Mouse (Mus musculus): ENCODE results near the gene Krt222. TPM values are rescaled to one million over a fixed set of nuclear protein-coding genes. Genes with fewer than 3 reads are reported as not detected.

The Krt222 gene
- 0.95 TPM in 1 of 2 replicates, not detected in the other for polyA plus RNA-seq (2011; ENCODE audit: insufficient read depth, insufficient read length, low replicate concordance, missing spikeins)

- WGBS = 16% methylated on average over 17 of the region's 17 CpGs
- H3K4me1 ChIP-seq (ENCODE audit: control insufficient read depth, insufficient read depth, low read length) = no peaks in the 10 kb centered on the region
- H3K27ac ChIP-seq (ENCODE audit: control insufficient read depth, insufficient read depth, low read depth, low read length, poor library complexity) = no peak within 1 kb of the TSS
- no peak for TF ChIP-seq CTCF (IDR thresholded peaks at IDR 0.05; ENCODE audit: control insufficient read depth, insufficient read depth, low read length)
- no peak for TF ChIP-seq POLR2A (IDR thresholded peaks at IDR 0.05; ENCODE audit: borderline replicate concordance, control insufficient read depth, low read depth, low read length)
- H3K4me3 ChIP-seq (replicated peaks; ENCODE audit: control insufficient read depth, low read depth, low read length) = no peak within 1 kb of the TSS
These were observed at the start of gene Krt222 for GRCm38 (mm10) chr11:99243820-99244374. Krt222 (minus strand) TSS chr11:99244085.

- no peak overlapping the region for H3K27ac ChIP-seq (ENCODE audit: control insufficient read depth, insufficient read depth, low read depth, low read length, poor library complexity)
- 64% methylated on average over 5 of the region's 5 CpGs for WGBS
- H3K4me3 ChIP-seq (replicated peaks; ENCODE audit: control insufficient read depth, low read depth, low read length) = no peak overlapping the region
- H3K4me1 ChIP-seq (ENCODE audit: control insufficient read depth, insufficient read depth, low read length) = no peaks in the 10 kb centered on the region
- no peak for TF ChIP-seq POLR2A (IDR thresholded peaks at IDR 0.05; ENCODE audit: borderline replicate concordance, control insufficient read depth, low read depth, low read length)
- TF ChIP-seq CTCF (IDR thresholded peaks at IDR 0.05; ENCODE audit: control insufficient read depth, insufficient read depth, low read length) = peak; percentile 48; the same call in 1 of the 2 replicates
These were observed 49.0 kb upstream of the Krt222 start for GRCm38 (mm10) chr11:99292846-99293245.

- no peak within 1 kb of the TSS for H3K27ac ChIP-seq (ENCODE audit: control insufficient read depth, insufficient read depth, low read depth, low read length, poor library complexity)
- H3K4me1 ChIP-seq (ENCODE audit: control insufficient read depth, insufficient read depth, low read length) = no peaks in the 10 kb centered on the region
- WGBS = 57% methylated on average over 11 of the region's 11 CpGs
- H3K4me3 ChIP-seq (replicated peaks; ENCODE audit: control insufficient read depth, low read depth, low read length) = no peak within 1 kb of the TSS
- TF ChIP-seq POLR2A (IDR thresholded peaks at IDR 0.05; ENCODE audit: borderline replicate concordance, control insufficient read depth, low read depth, low read length) (no peak), CTCF (IDR thresholded peaks at IDR 0.05; ENCODE audit: control insufficient read depth, insufficient read depth, low read length) (no peak)
These were observed 41.0 kb upstream of the Krt222 start, which contains the start of gene Krt24 for GRCm38 (mm10) chr11:99284833-99285312. Krt24 (minus strand) TSS chr11:99285262.

GRCm38 (mm10) chr11:99284011-99284410, 40.1 kb upstream of the Krt222 start:
- H3K4me1 ChIP-seq (ENCODE audit: control insufficient read depth, insufficient read depth, low read length) = no peaks in the 10 kb centered on the region
- H3K27ac ChIP-seq (ENCODE audit: control insufficient read depth, insufficient read depth, low read depth, low read length, poor library complexity) = no peak overlapping the region
- 77% methylated on average over 5 of the region's 5 CpGs for WGBS
- no peak overlapping the region for H3K4me3 ChIP-seq (replicated peaks; ENCODE audit: control insufficient read depth, low read depth, low read length)
- TF ChIP-seq CTCF (IDR thresholded peaks at IDR 0.05; ENCODE audit: control insufficient read depth, insufficient read depth, low read length) = no peak
- no peak for TF ChIP-seq POLR2A (IDR thresholded peaks at IDR 0.05; ENCODE audit: borderline replicate concordance, control insufficient read depth, low read depth, low read length)

GRCm38 (mm10) chr11:99283334-99283733, 39.4 kb upstream of the Krt222 start:
- Histone ChIP-seq H3K27ac (ENCODE audit: control insufficient read depth, insufficient read depth, low read depth, low read length, poor library complexity) (no peak overlapping the region), H3K4me3 (replicated peaks; ENCODE audit: control insufficient read depth, low read depth, low read length) (no peak overlapping the region), H3K4me1 (ENCODE audit: control insufficient read depth, insufficient read depth, low read length) (no peaks in the 10 kb centered on the region)
- no peak for TF ChIP-seq CTCF (IDR thresholded peaks at IDR 0.05; ENCODE audit: control insufficient read depth, insufficient read depth, low read length)
- no peak for TF ChIP-seq POLR2A (IDR thresholded peaks at IDR 0.05; ENCODE audit: borderline replicate concordance, control insufficient read depth, low read depth, low read length)
- WGBS = 20% methylated on average over 4 of the region's 4 CpGs

- Histone ChIP-seq H3K4me3 (replicated peaks; ENCODE audit: control insufficient read depth, low read depth, low read length) (no peak overlapping the region), H3K27ac (ENCODE audit: control insufficient read depth, insufficient read depth, low read depth, low read length, poor library complexity) (no peak overlapping the region), H3K4me1 (ENCODE audit: control insufficient read depth, insufficient read depth, low read length) (no peaks in the 10 kb centered on the region)
- 71% methylated on average over 9 of the region's 9 CpGs for WGBS
- TF ChIP-seq POLR2A (IDR thresholded peaks at IDR 0.05; ENCODE audit: borderline replicate concordance, control insufficient read depth, low read depth, low read length) (no peak), CTCF (IDR thresholded peaks at IDR 0.05; ENCODE audit: control insufficient read depth, insufficient read depth, low read length) (no peak)
These were observed 37.2 kb upstream of the Krt222 start for GRCm38 (mm10) chr11:99281116-99281515.

GRCm38 (mm10) chr11:99279986-99280385, 36.1 kb upstream of the Krt222 start:
- no peak overlapping the region for H3K4me3 ChIP-seq (replicated peaks; ENCODE audit: control insufficient read depth, low read depth, low read length)
- no peaks in the 10 kb centered on the region for H3K4me1 ChIP-seq (ENCODE audit: control insufficient read depth, insufficient read depth, low read length)
- TF ChIP-seq POLR2A (IDR thresholded peaks at IDR 0.05; ENCODE audit: borderline replicate concordance, control insufficient read depth, low read depth, low read length) = no peak
- TF ChIP-seq CTCF (IDR thresholded peaks at IDR 0.05; ENCODE audit: control insufficient read depth, insufficient read depth, low read length) = no peak
- H3K27ac ChIP-seq (ENCODE audit: control insufficient read depth, insufficient read depth, low read depth, low read length, poor library complexity) = no peak overlapping the region
- 27% methylated on average over 5 of the region's 5 CpGs for WGBS

- Histone ChIP-seq H3K4me1 (ENCODE audit: control insufficient read depth, insufficient read depth, low read length) (no peaks in the 10 kb centered on the region), H3K27ac (ENCODE audit: control insufficient read depth, insufficient read depth, low read depth, low read length, poor library complexity) (no peak overlapping the region), H3K4me3 (replicated peaks; ENCODE audit: control insufficient read depth, low read depth, low read length) (no peak overlapping the region)
- no peak for TF ChIP-seq CTCF (IDR thresholded peaks at IDR 0.05; ENCODE audit: control insufficient read depth, insufficient read depth, low read length)
- no peak for TF ChIP-seq POLR2A (IDR thresholded peaks at IDR 0.05; ENCODE audit: borderline replicate concordance, control insufficient read depth, low read depth, low read length)
- 67% methylated on average over 7 of the region's 7 CpGs for WGBS
These were observed 32.9 kb upstream of the Krt222 start for GRCm38 (mm10) chr11:99276786-99277185.
